Mouse (Mus musculus) cortical plate, adult 2 months (tissue): Measurements from ENCODE around the gene Plpp4. TPM values are rescaled to one million over a fixed set of nuclear protein-coding genes. Genes with fewer than 3 reads are reported as not detected.

Experiments
- H3K27ac ChIP-seq: fragments of 200-500 bp; 2 replicates; pipeline ENCODE4 v1.5.1; 2012; ENCODE audit warnings: low read length, control low read depth, inconsistent platforms; ENCODE audit not compliant: insufficient read depth
- H3K4me1 ChIP-seq: fragments of 200-500 bp; 2 replicates; pipeline ENCODE4 v1.6.1; 2011; ENCODE audit warnings: low read length; ENCODE audit not compliant: control insufficient read depth, insufficient read depth
- H3K4me3 ChIP-seq: fragments of 200-500 bp; 2 replicates; pipeline ENCODE4 v1.5.1; 2011; ENCODE audit warnings: mild to moderate bottlenecking, low read length, control low read depth; ENCODE audit not compliant: insufficient read depth
- CTCF ChIP-seq: fragments of 200-500 bp; IDR thresholded peaks from 2 replicates; pipeline ENCODE4 v1.5.1; 2011; ENCODE audit warnings: mild to moderate bottlenecking, control low read depth, low read length; ENCODE audit not compliant: insufficient read depth; ENCODE audit errors: extremely low read depth
- POLR2A ChIP-seq: fragments of 200-500 bp; IDR thresholded peaks from 2 replicates; pipeline ENCODE4 v1.6.1; 2011; ENCODE audit warnings: mild to moderate bottlenecking, low read length, control low read depth; ENCODE audit not compliant: insufficient read depth; ENCODE audit errors: extremely low read depth
- polyA plus RNA-seq: library from polyadenylated mRNA; depleted of rRNA; stranded (reverse); fragments of >200 nt; gene quantifications from 2 replicates; pipeline ENCODE4 v1.2.3, GENCODE M21; 2012; rRNA removed

The Plpp4 gene
- 7.9 TPM in 2 replicates for polyA plus RNA-seq

GRCm38 (mm10) chr7:129256621-129257373, at the start of gene Plpp4:
Gene Plpp4, plus strand, starts transcription at chr7:129257031.
- Histone ChIP-seq H3K4me3 (peak within 1 kb of the TSS; percentile 23), H3K27ac (no peak within 1 kb of the TSS), H3K4me1 (no peaks in the 10 kb centered on the region)
- no peak for TF ChIP-seq CTCF
- TF ChIP-seq POLR2A, result no peak

DNA sequence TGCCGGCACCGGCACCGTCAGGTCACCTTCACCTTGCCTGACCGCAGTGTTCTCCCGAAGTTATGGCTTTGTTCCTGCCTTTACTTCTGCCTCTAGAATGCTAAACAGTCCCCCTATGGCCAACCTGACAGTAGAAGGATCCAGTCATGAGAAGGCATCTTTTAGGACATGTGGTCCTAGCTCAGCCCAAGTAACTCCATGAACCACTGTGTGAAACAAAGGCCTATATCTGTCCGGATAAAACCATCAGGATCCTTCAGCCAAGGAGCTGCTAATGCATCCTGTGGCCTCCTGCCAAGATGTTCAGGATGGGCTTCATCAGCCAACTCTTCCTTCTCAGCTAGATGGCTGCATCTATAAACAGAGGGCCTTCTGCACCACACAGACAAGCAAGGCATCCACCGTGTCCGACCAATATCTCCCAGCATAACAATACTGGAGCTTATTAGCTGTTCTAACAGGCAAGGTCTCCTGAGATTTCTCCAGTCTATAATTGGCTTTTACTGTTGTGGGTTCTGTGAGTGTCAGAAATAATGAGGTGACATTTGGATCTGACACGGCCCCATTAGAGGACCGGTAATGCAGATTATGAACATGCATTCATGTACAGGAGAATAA, 40.8 kb upstream of the Plpp4 start:
- H3K4me1 ChIP-seq, result no peaks in the 10 kb centered on the region
- TF ChIP-seq POLR2A (no peak), CTCF (no peak)
- no peak overlapping the region for H3K4me3 ChIP-seq
- H3K27ac ChIP-seq, result no peak overlapping the region

DNA sequence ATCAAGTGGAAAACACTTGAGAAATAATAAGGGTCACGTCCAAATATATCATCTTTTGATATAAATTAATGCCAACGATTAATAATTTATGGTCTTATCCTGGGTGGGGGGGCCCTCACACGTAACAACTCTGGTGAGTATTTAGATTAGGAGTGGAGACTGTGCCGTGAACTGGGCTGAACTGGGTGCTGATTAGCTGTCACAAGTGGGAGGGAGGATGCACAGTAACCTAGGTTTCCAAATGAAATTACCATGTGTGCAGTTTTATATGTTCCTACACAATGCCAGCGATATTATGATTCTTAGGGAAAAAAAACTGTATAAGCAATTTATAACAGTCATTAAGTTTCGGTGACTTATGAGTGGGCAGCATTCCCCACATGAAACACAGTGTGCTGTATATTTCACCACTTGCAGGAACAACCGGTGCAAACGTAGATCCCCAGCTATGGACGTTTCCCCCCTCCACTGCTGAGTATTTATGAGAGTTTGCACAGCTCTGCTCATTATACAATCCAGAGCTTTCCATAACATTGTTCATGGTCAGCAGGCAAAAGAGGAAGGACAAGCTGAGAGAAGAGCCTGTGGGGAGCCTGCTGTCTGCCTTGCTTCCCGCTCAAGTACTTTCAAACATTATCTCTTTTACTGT, 40.2 kb upstream of the Plpp4 start:
- Histone ChIP-seq H3K4me3 (no peak overlapping the region), H3K4me1 (no peaks in the 10 kb centered on the region), H3K27ac (no peak overlapping the region)
- TF ChIP-seq CTCF, result no peak
- no peak for TF ChIP-seq POLR2A

DNA sequence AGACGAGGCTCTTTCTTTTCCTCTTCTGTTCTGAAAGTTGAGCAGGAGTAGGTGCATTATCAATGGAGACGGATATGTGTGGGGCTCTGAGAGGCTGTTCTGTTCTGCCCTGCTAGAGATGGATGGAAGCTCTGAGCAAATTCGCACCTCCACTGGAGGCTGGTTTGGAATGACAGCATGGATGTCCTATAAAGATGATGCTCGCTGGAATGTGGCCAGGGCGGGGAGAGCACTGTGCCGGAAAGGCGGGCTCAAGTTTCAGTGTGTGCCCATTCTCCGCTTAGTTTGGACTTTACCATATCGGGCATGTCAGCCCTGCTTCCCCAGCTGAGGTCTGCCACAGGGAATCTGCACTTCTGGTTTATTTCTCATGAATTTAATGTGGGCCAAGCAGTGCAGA, 35.9 kb upstream of the Plpp4 start:
- no peaks in the 10 kb centered on the region for H3K4me1 ChIP-seq
- TF ChIP-seq POLR2A (no peak), CTCF (no peak)

GRCm38 (mm10) chr7:129221649-129222048, 35.2 kb upstream of the Plpp4 start:
- TF ChIP-seq POLR2A (no peak), CTCF (no peak)
- Histone ChIP-seq H3K4me1 (no peaks in the 10 kb centered on the region), H3K27ac (no peak overlapping the region), H3K4me3 (no peak overlapping the region)

More for the DNA sequence above, 35.9 kb upstream of the Plpp4 start:
- H3K27ac ChIP-seq, result no peak overlapping the region
- H3K4me3 ChIP-seq, result no peak overlapping the region

DNA sequence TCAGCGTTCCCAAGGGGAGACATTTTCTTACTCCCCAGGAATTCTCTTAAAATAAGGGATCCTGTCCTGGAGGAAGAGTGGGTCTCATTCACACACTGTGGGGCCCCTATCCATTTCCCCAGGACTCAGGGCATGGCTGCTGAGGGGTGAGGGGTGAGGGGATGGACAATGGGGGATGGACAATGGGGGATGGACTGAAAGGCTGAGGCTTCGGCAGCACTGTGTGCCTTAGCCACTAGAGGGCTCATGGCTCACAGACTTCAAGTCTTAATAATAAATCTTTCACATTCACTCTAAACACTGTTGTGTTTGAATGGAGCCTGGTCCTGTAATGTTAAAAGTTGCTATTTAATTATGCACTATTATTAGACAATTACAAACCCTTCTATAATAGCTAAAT, 21.4 kb upstream of the Plpp4 start:
- TF ChIP-seq POLR2A, result no peak
- TF ChIP-seq CTCF, result peak; percentile 71
- H3K27ac ChIP-seq, result no peak overlapping the region
- H3K4me3 ChIP-seq, result no peak overlapping the region
- H3K4me1 ChIP-seq, result no peaks in the 10 kb centered on the region

DNA sequence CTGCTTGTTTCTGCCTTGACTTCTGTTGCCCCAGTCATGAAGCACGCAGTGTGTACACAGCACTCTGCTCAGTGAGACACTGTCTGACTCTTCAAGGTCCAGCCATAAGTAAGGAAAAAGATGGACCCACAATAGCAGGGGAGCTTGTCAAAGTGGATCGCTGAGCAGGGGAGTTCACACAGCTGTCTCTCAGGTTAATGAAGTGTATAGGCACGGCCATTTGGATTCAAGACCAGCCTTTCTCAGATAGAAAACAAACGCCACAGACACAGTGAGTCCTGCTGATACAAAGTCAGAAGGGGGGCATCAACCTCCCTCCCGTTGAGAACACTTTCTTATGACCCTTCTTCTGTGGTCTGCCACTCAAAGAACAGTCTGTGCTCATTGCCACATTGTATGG, 20.8 kb upstream of the Plpp4 start:
- Histone ChIP-seq H3K4me1 (no peaks in the 10 kb centered on the region), H3K27ac (no peak overlapping the region), H3K4me3 (no peak overlapping the region)
- no peak for TF ChIP-seq POLR2A
- no peak for TF ChIP-seq CTCF

GRCm38 (mm10) chr7:129250981-129251380, 5.8 kb upstream of the Plpp4 start:
- TF ChIP-seq CTCF, result no peak
- TF ChIP-seq POLR2A, result no peak
- no peak overlapping the region for H3K4me3 ChIP-seq
- H3K27ac ChIP-seq, result no peak overlapping the region
- no peaks in the 10 kb centered on the region for H3K4me1 ChIP-seq

- no peak overlapping the region for H3K27ac ChIP-seq
- no peak for TF ChIP-seq POLR2A
- no peak for TF ChIP-seq CTCF
- H3K4me3 ChIP-seq, result no peak overlapping the region
- H3K4me1 ChIP-seq, result no peaks in the 10 kb centered on the region
These were observed 3.4 kb upstream of the Plpp4 start for GRCm38 (mm10) chr7:129253406-129253805.
